Mouse (Mus musculus): ENCODE results near the gene Slc1a1. TPM values are rescaled to one million over a fixed set of nuclear protein-coding genes. Genes with fewer than 3 reads are reported as not detected.

The Slc1a1 gene
- polyA plus RNA-seq (2014; fragmentation: Illumina TruSeq; extraction: RNeasy Lipid Tissue Mini Kit (QIAGEN cat#74804); ENCODE audit: insufficient read depth, low read depth, low replicate concordance): 7.2 TPM

GRCm38 (mm10) chr19:28834798-28835499 is at the start of gene Slc1a1:
Gene Slc1a1 (plus strand): TSS chr19:28835049.

Other genes with a start within 250 kb of the Slc1a1 start
- gene Glis3, start 155.0 kb upstream of the Slc1a1 start, polyA plus RNA-seq (2014; fragmentation: Illumina TruSeq; extraction: RNeasy Lipid Tissue Mini Kit (QIAGEN cat#74804); ENCODE audit: insufficient read depth, low read depth, low replicate concordance): 1.2 TPM
- 9.2 TPM for gene Plpp6, start 128.9 kb downstream of the Slc1a1 start, polyA plus RNA-seq (2014; fragmentation: Illumina TruSeq; extraction: RNeasy Lipid Tissue Mini Kit (QIAGEN cat#74804); ENCODE audit: insufficient read depth, low read depth, low replicate concordance)
- gene 4430402I18Rik, start 132.8 kb downstream of the Slc1a1 start, polyA plus RNA-seq (2014; fragmentation: Illumina TruSeq; extraction: RNeasy Lipid Tissue Mini Kit (QIAGEN cat#74804); ENCODE audit: insufficient read depth, low read depth, low replicate concordance): 6.3 TPM
- 17.5 TPM for gene Cdc37l1, start 155.3 kb downstream of the Slc1a1 start, polyA plus RNA-seq (2014; fragmentation: Illumina TruSeq; extraction: RNeasy Lipid Tissue Mini Kit (QIAGEN cat#74804); ENCODE audit: insufficient read depth, low read depth, low replicate concordance)
- 53.1 TPM for gene Ak3, start 212.9 kb downstream of the Slc1a1 start, polyA plus RNA-seq (2014; fragmentation: Illumina TruSeq; extraction: RNeasy Lipid Tissue Mini Kit (QIAGEN cat#74804); ENCODE audit: insufficient read depth, low read depth, low replicate concordance)

All from lung, adult 10 weeks (tissue).